Mouse (Mus musculus) olfactory bulb, adult 2 months (tissue): ENCODE data around the gene Tll1.

Experiments
- CTCF ChIP-seq: fragments of 200-500 bp; IDR thresholded peaks from 2 replicates; pipeline ENCODE4 v1.5.1; 2012; ENCODE audit warnings: low read depth, mild to moderate bottlenecking, low read length, moderate library complexity; ENCODE audit not compliant: insufficient read depth
- POLR2A ChIP-seq: fragments of 200-500 bp; IDR thresholded peaks from 2 replicates; pipeline ENCODE4 v1.6.1; 2012; ENCODE audit warnings: mild to moderate bottlenecking, low read depth, low read length, moderate library complexity; ENCODE audit not compliant: insufficient read depth

DNA sequence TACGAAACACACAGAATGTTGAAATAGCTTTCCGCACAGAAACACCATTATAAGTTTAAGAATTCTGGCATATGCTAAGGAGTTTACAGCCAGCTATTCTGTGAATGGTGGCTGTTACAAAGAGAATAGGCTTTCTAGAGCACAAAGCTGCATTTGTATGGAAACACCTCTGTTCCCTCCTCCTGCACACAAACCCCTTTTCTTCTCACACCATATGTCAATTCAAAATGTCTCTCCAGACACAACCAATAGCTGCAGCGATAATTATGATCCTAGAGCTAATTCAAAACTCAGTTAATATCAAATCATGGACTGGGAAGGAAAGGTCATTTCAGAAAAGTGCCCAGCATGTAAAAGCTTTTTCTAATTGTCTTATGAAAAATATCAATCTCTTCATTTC, 157.5 kb downstream of the Tll1 start:
- TF ChIP-seq CTCF (no peak), POLR2A (no peak)
